Mouse (Mus musculus): ENCODE data around the gene Plekhj1. TPM values are rescaled to one million over a fixed set of nuclear protein-coding genes. Genes with fewer than 3 reads are reported as not detected.
A peak's percentile ranks its signal among the peaks of the same experiment; 100 is the strongest.

Plekhj1 gene
- polyA plus RNA-seq, 1 experiment from 2014 or later, result 107 TPM

- no peaks in the 10 kb centered on the region for H3K9me3 ChIP-seq (ENCODE audit: control insufficient read depth, low read length)
- H3K27me3 ChIP-seq (ENCODE audit: control insufficient read depth, insufficient read depth, low read length), result no peaks in the 10 kb centered on the region
- WGBS, result under 1% methylated on average over 58 of the region's 75 CpGs
- peak overlapping the region; percentile 99 for H3K4me3 ChIP-seq (replicated peaks; ENCODE audit: low read depth, low read length)
- H3K9ac ChIP-seq (replicated peaks; ENCODE audit: low read length), result peak overlapping the region; percentile 97
- peak overlapping the region; percentile 88 for H3K27ac ChIP-seq (replicated peaks; ENCODE audit: low read depth, low read length)
- H3K4me1 ChIP-seq (ENCODE audit: control insufficient read depth, insufficient read depth, low read length), result peaks cover 20% of the 10 kb centered on the region
- H3K4me2 ChIP-seq (ENCODE audit: low read length), result peak overlapping the region; percentile 74
- H3K36me3 ChIP-seq (ENCODE audit: control insufficient read depth, insufficient read depth, low read length), result no peaks in the 10 kb centered on the region
- ATAC-seq (ENCODE audit: low FRiP score, low TSS enrichment) (no peak), DNase-seq (no peak)
Measured at GRCm38 (mm10) chr10:80755291-80756015, 43.0 kb downstream of the Plekhj1 start.

GRCm38 (mm10) chr10:80754594-80755290 is 43.7 kb downstream of the Plekhj1 start, which contains the start of gene Dot1l:
Gene Dot1l (plus strand): TSS chr10:80755206.
- WGBS, result 2% methylated on average over 43 of the region's 57 CpGs
- Histone ChIP-seq H3K27ac (replicated peaks; ENCODE audit: low read depth, low read length) (peak within 1 kb of the TSS; percentile 88), H3K4me1 (ENCODE audit: control insufficient read depth, insufficient read depth, low read length) (peaks cover 20% of the 10 kb centered on the region), H3K36me3 (ENCODE audit: control insufficient read depth, insufficient read depth, low read length) (no peaks in the 10 kb centered on the region), H3K4me3 (replicated peaks; ENCODE audit: low read depth, low read length) (peak within 1 kb of the TSS; percentile 99), H3K9me3 (ENCODE audit: control insufficient read depth, low read length) (no peaks in the 10 kb centered on the region), H3K27me3 (ENCODE audit: control insufficient read depth, insufficient read depth, low read length) (no peaks in the 10 kb centered on the region), H3K4me2 (ENCODE audit: low read length) (peak within 1 kb of the TSS; percentile 74), H3K9ac (replicated peaks; ENCODE audit: low read length) (peak within 1 kb of the TSS; percentile 97)
- ATAC-seq (ENCODE audit: low FRiP score, low TSS enrichment) (peak; percentile 92), DNase-seq (peak; percentile 99)

GRCm38 (mm10) chr10:80752079-80752625 is 46.3 kb downstream of the Plekhj1 start:
- DNase-seq, result peak; percentile 77
- Histone ChIP-seq H3K4me2 (ENCODE audit: low read length) (peak overlapping the region; percentile 16; the same call in 1 of the 2 replicates), H3K27me3 (ENCODE audit: control insufficient read depth, insufficient read depth, low read length) (no peaks in the 10 kb centered on the region), H3K27ac (replicated peaks; ENCODE audit: low read depth, low read length) (no peak overlapping the region), H3K36me3 (ENCODE audit: control insufficient read depth, insufficient read depth, low read length) (no peaks in the 10 kb centered on the region), H3K9ac (replicated peaks; ENCODE audit: low read length) (no peak overlapping the region), H3K4me1 (ENCODE audit: control insufficient read depth, insufficient read depth, low read length) (peaks cover 13% of the 10 kb centered on the region), H3K4me3 (replicated peaks; ENCODE audit: low read depth, low read length) (no peak overlapping the region), H3K9me3 (ENCODE audit: control insufficient read depth, low read length) (no peaks in the 10 kb centered on the region)
- WGBS, result 6% methylated on average over 6 of the region's 6 CpGs
- peak; percentile 41 for ATAC-seq (ENCODE audit: low FRiP score, low TSS enrichment)

GRCm38 (mm10) chr10:80751188-80751832 is 47.1 kb downstream of the Plekhj1 start:
- peak overlapping the region; percentile 16; the same call in 1 of the 2 replicates for H3K4me2 ChIP-seq (ENCODE audit: low read length)
- no peaks in the 10 kb centered on the region for H3K27me3 ChIP-seq (ENCODE audit: control insufficient read depth, insufficient read depth, low read length)
- no peak overlapping the region for H3K27ac ChIP-seq (replicated peaks; ENCODE audit: low read depth, low read length)
- no peak overlapping the region for H3K4me3 ChIP-seq (replicated peaks; ENCODE audit: low read depth, low read length)
- no peaks in the 10 kb centered on the region for H3K36me3 ChIP-seq (ENCODE audit: control insufficient read depth, insufficient read depth, low read length)
- H3K4me1 ChIP-seq (ENCODE audit: control insufficient read depth, insufficient read depth, low read length), result peaks cover 5% of the 10 kb centered on the region
- no peaks in the 10 kb centered on the region for H3K9me3 ChIP-seq (ENCODE audit: control insufficient read depth, low read length)
- 15% methylated on average over 16 of the region's 16 CpGs for WGBS
- ATAC-seq (ENCODE audit: low FRiP score, low TSS enrichment) (no peak), DNase-seq (peak; percentile 5)
- no peak overlapping the region for H3K9ac ChIP-seq (replicated peaks; ENCODE audit: low read length)

GRCm38 (mm10) chr10:80748609-80749008 is 49.8 kb downstream of the Plekhj1 start:
- no peaks in the 10 kb centered on the region for H3K4me1 ChIP-seq (ENCODE audit: control insufficient read depth, insufficient read depth, low read length)
- H3K36me3 ChIP-seq (ENCODE audit: control insufficient read depth, insufficient read depth, low read length), result no peaks in the 10 kb centered on the region
- no peaks in the 10 kb centered on the region for H3K9me3 ChIP-seq (ENCODE audit: control insufficient read depth, low read length)
- H3K9ac ChIP-seq (replicated peaks; ENCODE audit: low read length), result no peak overlapping the region
- H3K27ac ChIP-seq (replicated peaks; ENCODE audit: low read depth, low read length), result no peak overlapping the region
- ATAC-seq (ENCODE audit: low FRiP score, low TSS enrichment) (no peak), DNase-seq (peak; percentile 63)
- 15% methylated on average over 6 of the region's 6 CpGs for WGBS
- no peak overlapping the region for H3K4me2 ChIP-seq (ENCODE audit: low read length)
- no peaks in the 10 kb centered on the region for H3K27me3 ChIP-seq (ENCODE audit: control insufficient read depth, insufficient read depth, low read length)
- no peak overlapping the region for H3K4me3 ChIP-seq (replicated peaks; ENCODE audit: low read depth, low read length)

GRCm38 (mm10) chr10:80747410-80747809 is 51.0 kb downstream of the Plekhj1 start:
- Histone ChIP-seq H3K4me2 (ENCODE audit: low read length) (no peak overlapping the region), H3K27me3 (ENCODE audit: control insufficient read depth, insufficient read depth, low read length) (no peaks in the 10 kb centered on the region), H3K9ac (replicated peaks; ENCODE audit: low read length) (no peak overlapping the region), H3K4me1 (ENCODE audit: control insufficient read depth, insufficient read depth, low read length) (peaks cover 4% of the 10 kb centered on the region; the same call in 1 of the 2 replicates), H3K9me3 (ENCODE audit: control insufficient read depth, low read length) (no peaks in the 10 kb centered on the region), H3K27ac (replicated peaks; ENCODE audit: low read depth, low read length) (no peak overlapping the region), H3K36me3 (ENCODE audit: control insufficient read depth, insufficient read depth, low read length) (no peaks in the 10 kb centered on the region), H3K4me3 (replicated peaks; ENCODE audit: low read depth, low read length) (no peak overlapping the region)
- ATAC-seq (ENCODE audit: low FRiP score, low TSS enrichment) (no peak), DNase-seq (peak; percentile 83)
- 16% methylated on average over 3 of the region's 3 CpGs for WGBS

MicroRNAs encoded within 50 kb of the gene (microRNA counts, 519-probe panel; counts per million panel counts)
- microRNA mmu-miR-1982, result not detected

Small RNA genes lying within 50 kb of the gene (microRNA-seq; reads per million reads assigned to microRNA genes)
- gene Mir1982, result 5.6 reads per million, percentile 28 among the genes with 10 or more reads in this experiment

Other genes with a start within 250 kb of the Plekhj1 start
- gene Rexo1, start 237.1 kb downstream of the Plekhj1 start, polyA plus RNA-seq (2014; fragmentation: Nextera tagmentation; extraction: Ambion mirVana), result 31.7 and 34.2 TPM in 2 replicates
- 4.9 and 5.0 TPM in 2 replicates for gene Klf16, start 221.3 kb downstream of the Plekhj1 start, polyA plus RNA-seq (2014; fragmentation: Nextera tagmentation; extraction: Ambion mirVana)
- 128 and 151 TPM in 2 replicates for gene Abhd17a, start 208.3 kb downstream of the Plekhj1 start, polyA plus RNA-seq (2014; fragmentation: Nextera tagmentation; extraction: Ambion mirVana)
- 62.1 and 67.6 TPM in 2 replicates for gene Scamp4, start 195.8 kb downstream of the Plekhj1 start, polyA plus RNA-seq (2014; fragmentation: Nextera tagmentation; extraction: Ambion mirVana)
- gene Adat3, start 195.7 kb downstream of the Plekhj1 start, polyA plus RNA-seq (2014; fragmentation: Nextera tagmentation; extraction: Ambion mirVana), result 4.9 and 5.0 TPM in 2 replicates
- 2.5 and 2.6 TPM in 2 replicates for gene Gm49322, start 192.6 kb downstream of the Plekhj1 start, polyA plus RNA-seq (2014; fragmentation: Nextera tagmentation; extraction: Ambion mirVana)
- 74.1 and 98.5 TPM in 2 replicates for gene Csnk1g2, start 175.8 kb downstream of the Plekhj1 start, polyA plus RNA-seq (2014; fragmentation: Nextera tagmentation; extraction: Ambion mirVana)
- gene Btbd2, start 141.6 kb downstream of the Plekhj1 start, polyA plus RNA-seq (2014; fragmentation: Nextera tagmentation; extraction: Ambion mirVana), result 80.1 and 88.8 TPM in 2 replicates
- gene Mknk2, start 120.5 kb downstream of the Plekhj1 start, polyA plus RNA-seq (2014; fragmentation: Nextera tagmentation; extraction: Ambion mirVana), result 46.7 and 54.2 TPM in 2 replicates
- 45.2 and 47.3 TPM in 2 replicates for gene Mob3a, start 96.6 kb downstream of the Plekhj1 start, polyA plus RNA-seq (2014; fragmentation: Nextera tagmentation; extraction: Ambion mirVana)
- 22.4 and 25.1 TPM in 2 replicates for gene Izumo4, start 96.4 kb downstream of the Plekhj1 start, polyA plus RNA-seq (2014; fragmentation: Nextera tagmentation; extraction: Ambion mirVana)
- 106 and 116 TPM in 2 replicates for gene Ap3d1, start 56.4 kb downstream of the Plekhj1 start, polyA plus RNA-seq (2014; fragmentation: Nextera tagmentation; extraction: Ambion mirVana)
- 23.4 and 27.9 TPM in 2 replicates for gene Dot1l, start 43.4 kb downstream of the Plekhj1 start, polyA plus RNA-seq (2014; fragmentation: Nextera tagmentation; extraction: Ambion mirVana)
- gene Sf3a2, start 428 bp downstream of the Plekhj1 start, polyA plus RNA-seq (2014; fragmentation: Nextera tagmentation; extraction: Ambion mirVana), result 57.2 and 75.1 TPM in 2 replicates
- 0.12 TPM in 1 of 2 replicates, not detected in the other for gene Amh, start 6.6 kb upstream of the Plekhj1 start, polyA plus RNA-seq (2014; fragmentation: Nextera tagmentation; extraction: Ambion mirVana)
- 0.23 and 0.30 TPM in 2 replicates for gene Jsrp1, start 14.9 kb upstream of the Plekhj1 start, polyA plus RNA-seq (2014; fragmentation: Nextera tagmentation; extraction: Ambion mirVana)
- 1,218 and 1,334 TPM in 2 replicates for gene Oaz1, start 28.0 kb upstream of the Plekhj1 start, polyA plus RNA-seq (2014; fragmentation: Nextera tagmentation; extraction: Ambion mirVana)
- gene Lingo3, start 45.4 kb upstream of the Plekhj1 start, polyA plus RNA-seq (2014; fragmentation: Nextera tagmentation; extraction: Ambion mirVana), result 6.2 and 7.3 TPM in 2 replicates
- gene Lsm7, start 56.6 kb upstream of the Plekhj1 start, polyA plus RNA-seq (2014; fragmentation: Nextera tagmentation; extraction: Ambion mirVana), result 256 and 328 TPM in 2 replicates
- gene Sppl2b, start 56.6 kb upstream of the Plekhj1 start, polyA plus RNA-seq (2014; fragmentation: Nextera tagmentation; extraction: Ambion mirVana), result 60.5 and 62.7 TPM in 2 replicates
- gene Tmprss9, start 73.2 kb upstream of the Plekhj1 start, polyA plus RNA-seq (2014; fragmentation: Nextera tagmentation; extraction: Ambion mirVana), result 0.26 TPM in 1 of 2 replicates, not detected in the other
- gene Timm13, start 102.3 kb upstream of the Plekhj1 start, polyA plus RNA-seq (2014; fragmentation: Nextera tagmentation; extraction: Ambion mirVana), result 331 and 393 TPM in 2 replicates
- 13.9 and 20.0 TPM in 2 replicates for gene Lmnb2, start 119.6 kb upstream of the Plekhj1 start, polyA plus RNA-seq (2014; fragmentation: Nextera tagmentation; extraction: Ambion mirVana)
- 4.3 and 8.0 TPM in 2 replicates for gene Gadd45b, start 131.4 kb upstream of the Plekhj1 start, polyA plus RNA-seq (2014; fragmentation: Nextera tagmentation; extraction: Ambion mirVana)
- 11.5 and 11.6 TPM in 2 replicates for gene Gng7, start 216.3 kb upstream of the Plekhj1 start, polyA plus RNA-seq (2014; fragmentation: Nextera tagmentation; extraction: Ambion mirVana)
- 24.0 and 55.4 TPM in 2 replicates for gene Diras1, start 227.0 kb upstream of the Plekhj1 start, polyA plus RNA-seq (2014; fragmentation: Nextera tagmentation; extraction: Ambion mirVana)
- gene Slc39a3, start 238.8 kb upstream of the Plekhj1 start, polyA plus RNA-seq (2014; fragmentation: Nextera tagmentation; extraction: Ambion mirVana), result 32.4 and 34.9 TPM in 2 replicates